Mouse (Mus musculus): ENCODE measurements around the gene Tanc2. TPM values are rescaled to one million over a fixed set of nuclear protein-coding genes. Genes with fewer than 3 reads are reported as not detected.

Gene Tanc2
- polyA plus RNA-seq, 1 experiment from 2014 or later: 12.7 TPM

DNA sequence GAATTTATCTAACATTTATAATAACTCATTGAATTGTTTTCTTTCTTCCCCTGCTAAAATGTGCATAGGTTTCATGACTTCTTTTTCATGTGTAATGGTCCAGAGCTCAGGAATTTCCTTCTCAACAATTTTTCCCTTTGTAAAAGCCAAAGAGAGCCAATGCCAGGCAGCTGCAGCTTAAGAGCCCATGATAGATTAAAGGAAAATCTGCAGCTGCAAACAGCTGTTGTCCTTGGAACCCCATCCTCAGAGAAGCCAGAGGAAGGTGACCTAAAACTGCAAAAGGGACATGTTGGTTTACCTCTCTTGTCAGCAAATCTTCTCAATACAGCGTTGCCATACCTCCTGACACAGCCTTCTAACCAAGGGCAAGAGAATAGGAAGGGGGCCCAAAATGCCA is 313.2 kb downstream of the Tanc2 start:
- in situ Hi-C loops (cut with MboI; ENCODE audit: low pct_unique_long_range_greater_than_20kb): no loop called here
- no peaks in the 10 kb centered on the region for H3K27me3 ChIP-seq
- ATAC-seq (no peak), DNase-seq (ENCODE audit: low read depth, low spot score) (no peak)
- TF ChIP-seq CTCF (IDR thresholded peaks at IDR 0.05): no peak
- POLR2A ChIA-PET: no interaction called here
- CTCF ChIA-PET: interaction anchor here (1.1 to 1.5 kb wide), 3 partner anchors 8 to 554 kb away, joined by 3 to 5 read pairs (median 4); no protein-coding TSS in a partner anchor

- no peak for TF ChIP-seq CTCF (IDR thresholded peaks at IDR 0.05)
- no peak for DNase-seq (ENCODE audit: low read depth, low spot score)
Measured at GRCm38 (mm10) chr11:105905529-105906213, 315.9 kb downstream of the Tanc2 start.

GRCm38 (mm10) chr11:105907381-105907780 is 317.6 kb downstream of the Tanc2 start:
- DNase-seq (ENCODE audit: low read depth, low spot score): no peak
- no peaks in the 10 kb centered on the region for H3K27me3 ChIP-seq
- no peak for ATAC-seq
- TF ChIP-seq CTCF (IDR thresholded peaks at IDR 0.05): no peak
- ChIA-PET POLR2A (interaction anchor here (0.6 kb wide), 1 partner anchor 440 kb away, joined by 3 read pairs; no protein-coding TSS in a partner anchor), CTCF (interaction anchor here (1.0 kb wide), 1 partner anchor 555 kb away, joined by 3 read pairs; no protein-coding TSS in a partner anchor)
- in situ Hi-C loops (cut with MboI; ENCODE audit: low pct_unique_long_range_greater_than_20kb): no loop called here

More at GRCm38 (mm10) chr11:105905529-105906213, 315.9 kb downstream of the Tanc2 start:
- CTCF ChIA-PET: no interaction called here
- POLR2A ChIA-PET: no interaction called here
- ATAC-seq: no peak
- no peaks in the 10 kb centered on the region for H3K27me3 ChIP-seq
- in situ Hi-C loops (cut with MboI; ENCODE audit: low pct_unique_long_range_greater_than_20kb): no loop called here

- DNase-seq (ENCODE audit: low read depth, low spot score) (no peak), ATAC-seq (no peak)
- H3K27me3 ChIP-seq: no peaks in the 10 kb centered on the region
- in situ Hi-C loops (cut with MboI; ENCODE audit: low pct_unique_long_range_greater_than_20kb): no loop called here
- ChIA-PET CTCF (interaction anchor here (6.2 kb wide), 1 partner anchor 560 kb away, joined by 34 read pairs; no protein-coding TSS in a partner anchor), POLR2A (no interaction called here)
- TF ChIP-seq CTCF (IDR thresholded peaks at IDR 0.05): no peak
Measured at GRCm38 (mm10) chr11:105908926-105909325, 319.1 kb downstream of the Tanc2 start.

- in situ Hi-C loops (cut with MboI; ENCODE audit: low pct_unique_long_range_greater_than_20kb): loop anchor here (5.0 to 10.0 kb wide), 3 partner anchors 225 to 562 kb away; no protein-coding TSS in a partner anchor
- ChIA-PET POLR2A (no interaction called here), CTCF (interaction anchor here (1.0 to 6.2 kb wide), 3 partner anchors 318 to 565 kb away, joined by 3 to 34 read pairs (median 23); no protein-coding TSS in a partner anchor)
- no peaks in the 10 kb centered on the region for H3K27me3 ChIP-seq
- no peak for TF ChIP-seq CTCF (IDR thresholded peaks at IDR 0.05)
- DNase-seq (ENCODE audit: low read depth, low spot score): no peak
- ATAC-seq: no peak
Measured at GRCm38 (mm10) chr11:105909617-105910016, 319.8 kb downstream of the Tanc2 start.

- no peak for TF ChIP-seq CTCF (IDR thresholded peaks at IDR 0.05)
- no peaks in the 10 kb centered on the region for H3K27me3 ChIP-seq
- ChIA-PET CTCF (interaction anchor here (1.0 to 6.2 kb wide), 15 partner anchors 8 to 579 kb away, joined by 3 to 34 read pairs (median 5); no protein-coding TSS in a partner anchor), POLR2A (no interaction called here)
- no peak for DNase-seq (ENCODE audit: low read depth, low spot score)
- in situ Hi-C loops (cut with MboI; ENCODE audit: low pct_unique_long_range_greater_than_20kb): loop anchor here (5.0 to 10.0 kb wide), 3 partner anchors 226 to 564 kb away; no protein-coding TSS in a partner anchor
- ATAC-seq: no peak
Measured at GRCm38 (mm10) chr11:105911149-105911548, 321.4 kb downstream of the Tanc2 start.

DNA sequence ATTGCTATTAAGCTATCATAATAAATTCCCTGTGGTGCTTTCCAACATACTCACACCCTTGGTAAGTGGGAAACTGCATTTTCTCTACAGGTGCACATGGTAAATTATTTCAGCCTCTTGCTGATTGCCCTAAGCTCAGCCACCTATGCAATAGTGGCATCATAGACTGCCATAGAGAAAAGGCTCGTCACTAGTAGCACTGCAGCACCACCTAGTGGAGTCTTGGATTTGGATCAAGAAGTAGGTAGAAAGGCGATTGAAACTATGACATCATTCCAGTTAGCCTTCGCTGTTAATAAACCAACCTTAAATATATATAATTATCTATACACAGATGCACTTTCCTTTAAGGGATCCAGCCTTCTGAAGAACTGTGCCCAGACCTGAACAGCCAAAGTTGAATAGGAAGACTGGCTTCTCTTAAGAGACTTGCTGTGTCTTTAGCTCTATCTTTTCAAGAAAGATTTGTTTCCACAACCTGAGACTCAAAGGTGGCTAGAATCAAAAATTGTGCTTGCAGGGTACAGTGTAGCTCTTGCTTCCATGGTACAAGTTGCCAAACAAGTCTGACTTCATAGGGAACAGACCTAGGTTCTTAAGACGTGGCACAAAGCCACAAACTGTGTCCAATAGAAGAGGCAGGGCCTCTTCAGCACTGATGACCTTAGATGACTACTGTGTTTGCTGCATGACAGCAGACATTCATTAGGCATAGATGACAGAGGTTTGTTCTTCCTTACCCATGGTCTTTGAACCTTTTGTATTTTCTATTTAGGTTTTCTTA is 322.0 kb downstream of the Tanc2 start:
- CTCF ChIA-PET: interaction anchor here (1.0 to 6.2 kb wide), 15 partner anchors 9 to 579 kb away, joined by 3 to 34 read pairs (median 5); no protein-coding TSS in a partner anchor
- TF ChIP-seq CTCF (IDR thresholded peaks at IDR 0.05): peak; percentile 87
- in situ Hi-C loops (cut with MboI; ENCODE audit: low pct_unique_long_range_greater_than_20kb): loop anchor here (5.0 to 10.0 kb wide), 3 partner anchors 227 to 564 kb away; no protein-coding TSS in a partner anchor
- ATAC-seq (no peak), DNase-seq (ENCODE audit: low read depth, low spot score) (no peak)
- no peaks in the 10 kb centered on the region for H3K27me3 ChIP-seq
- POLR2A ChIA-PET: no interaction called here

DNA sequence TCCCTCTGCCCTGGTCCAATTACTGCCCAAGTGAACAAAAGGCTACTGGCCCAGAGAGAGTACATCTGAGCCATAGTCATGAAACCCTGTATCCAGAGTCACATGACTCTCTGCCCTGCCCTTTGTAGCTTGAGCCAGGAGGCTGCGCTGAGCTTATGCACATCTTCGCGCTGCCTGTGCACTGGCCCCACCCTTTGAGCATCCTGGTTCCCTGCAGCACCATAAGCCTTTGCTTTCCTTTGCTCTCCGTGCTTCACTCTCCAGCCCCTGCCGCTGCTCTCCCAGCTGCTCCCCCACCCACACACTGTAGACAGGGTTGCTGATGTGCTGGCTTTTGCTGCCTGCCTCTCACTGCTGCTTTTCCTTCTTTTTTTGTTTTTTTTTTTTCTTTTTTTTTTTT is 323.8 kb downstream of the Tanc2 start:
- CTCF ChIA-PET: interaction anchor here (6.2 kb wide), 1 partner anchor 565 kb away, joined by 34 read pairs; no protein-coding TSS in a partner anchor
- no peak for TF ChIP-seq CTCF (IDR thresholded peaks at IDR 0.05)
- no peak for ATAC-seq
- H3K27me3 ChIP-seq: no peaks in the 10 kb centered on the region
- in situ Hi-C loops (cut with MboI; ENCODE audit: low pct_unique_long_range_greater_than_20kb): loop anchor here (5.0 to 10.0 kb wide), 3 partner anchors 229 to 566 kb away; no protein-coding TSS in a partner anchor
- POLR2A ChIA-PET: no interaction called here
- no peak for DNase-seq (ENCODE audit: low read depth, low spot score)

GRCm38 (mm10) chr11:105920098-105920785 is 330.5 kb downstream of the Tanc2 start:
- H3K27me3 ChIP-seq: no peaks in the 10 kb centered on the region
- DNase-seq (ENCODE audit: low read depth, low spot score) (no peak), ATAC-seq (no peak)
- ChIA-PET CTCF (interaction anchor here (1.2 to 1.3 kb wide), 2 partner anchors 9 to 83 kb away, joined by 3 to 6 read pairs; no protein-coding TSS in a partner anchor), POLR2A (no interaction called here)
- TF ChIP-seq CTCF (IDR thresholded peaks at IDR 0.05): no peak
- in situ Hi-C loops (cut with MboI; ENCODE audit: low pct_unique_long_range_greater_than_20kb): no loop called here

GRCm38 (mm10) chr11:105920836-105921235 is 331.1 kb downstream of the Tanc2 start:
- ATAC-seq: no peak
- in situ Hi-C loops (cut with MboI; ENCODE audit: low pct_unique_long_range_greater_than_20kb): no loop called here

More at GRCm38 (mm10) chr11:105920836-105921235, 331.1 kb downstream of the Tanc2 start:
- no peak for TF ChIP-seq CTCF (IDR thresholded peaks at IDR 0.05)
- H3K27me3 ChIP-seq: no peaks in the 10 kb centered on the region
- CTCF ChIA-PET: interaction anchor here (1.2 to 1.3 kb wide), 2 partner anchors 9 to 83 kb away, joined by 3 to 6 read pairs; no protein-coding TSS in a partner anchor
- POLR2A ChIA-PET: no interaction called here
- DNase-seq (ENCODE audit: low read depth, low spot score): no peak

Measured in Patski (cell line).